ENCODE assay signal across 8 mouse cellular contexts in genomic region chr15:5241304-5242201, GRCm38 (mm10). TPM values are rescaled to one million over a fixed set of nuclear protein-coding genes. Genes with fewer than 3 reads are reported as not detected.
DNase-seq lines count a peak whose midpoint lies in the region; ATAC-seq lines count a peak whose summit lies in the region.

No protein-coding gene starts in this region.

- no peaks in the 10 kb centered on the region for H3K9me3 ChIP-seq in heart, embryonic 11.5 days (replicated peaks; ENCODE audit: control insufficient read depth, low read length)
- H3K9me3 ChIP-seq in stomach, embryonic 16.5 days (replicated peaks; ENCODE audit: control insufficient read depth, low read length): no peaks in the 10 kb centered on the region

- peaks cover 8% of the 10 kb centered on the region; the same call in 1 of the 2 replicates for H3K4me1 ChIP-seq in heart, embryonic 11.5 days (ENCODE audit: control insufficient read depth, insufficient read depth, low read length)
- peaks cover 12% of the 10 kb centered on the region for H3K4me1 ChIP-seq in stomach, embryonic 16.5 days (ENCODE audit: control insufficient read depth, insufficient read depth, low read length)

- peak overlapping the region; percentile 99 for H3K4me2 ChIP-seq in heart, embryonic 11.5 days
- peak overlapping the region; percentile 92 for H3K4me2 ChIP-seq in stomach, embryonic 16.5 days (ENCODE audit: low read depth, low read length)

- no peak overlapping the region for H3K27ac ChIP-seq in heart, embryonic 11.5 days (ENCODE audit: low read depth, low read length)
- no peak overlapping the region for H3K27ac ChIP-seq in stomach, embryonic 16.5 days (ENCODE audit: low read length)

- ATAC-seq in heart, embryonic 11.5 days (replicated peaks; ENCODE audit: insufficient number of reproducible peaks, low FRiP score, low TSS enrichment): no peak
- ATAC-seq in stomach, embryonic 16.5 days (ENCODE audit: insufficient read depth, low FRiP score): no peak; the same call in 1 of the 2 replicates
- ATAC-seq in activated CD4-positive, CD25-positive, alpha-beta regulatory T cell, adult 4 months: no peak

- peaks cover 35% of the 10 kb centered on the region for H3K27me3 ChIP-seq in heart, embryonic 11.5 days (ENCODE audit: control insufficient read depth, insufficient read depth, low read length)
- peaks cover 10% of the 10 kb centered on the region for H3K27me3 ChIP-seq in stomach, embryonic 16.5 days (ENCODE audit: control insufficient read depth, insufficient read depth, low read length)

- DNase-seq in testis, postnatal 10 days (ENCODE audit: low spot score): peak; percentile 45
- no peak for DNase-seq in testis, postnatal 14 days (ENCODE audit: low spot score)
- peak; percentile 83 for DNase-seq in embryo, embryonic 10.5 days (ENCODE audit: low spot score)
- peak; percentile 53 to 55 for DNase-seq in kidney, postnatal 25 days
- DNase-seq in mesoderm, embryonic 11.5 days (ENCODE audit: low read depth, low spot score): peak; percentile 55

- H3K36me3 ChIP-seq in heart, embryonic 11.5 days (ENCODE audit: control insufficient read depth, insufficient read depth, low read length): no peaks in the 10 kb centered on the region
- H3K36me3 ChIP-seq in stomach, embryonic 16.5 days (ENCODE audit: control insufficient read depth, insufficient read depth, low read length): no peaks in the 10 kb centered on the region

- peak overlapping the region; percentile 50 for H3K9ac ChIP-seq in heart, embryonic 11.5 days (ENCODE audit: low read depth, low read length)
- H3K9ac ChIP-seq in stomach, embryonic 16.5 days (ENCODE audit: low read length): peak overlapping the region; percentile 71

- 18% methylated on average over 12 of the region's 12 CpGs for WGBS in heart, embryonic 11.5 days (ENCODE audit: insufficient replicate concordance)
- WGBS in stomach, embryonic 16.5 days: 35% methylated on average over 12 of the region's 12 CpGs

- H3K4me3 ChIP-seq in heart, embryonic 11.5 days (ENCODE audit: low read depth, low read length): peak overlapping the region; percentile 58
- H3K4me3 ChIP-seq in stomach, embryonic 16.5 days (replicated peaks; ENCODE audit: low read length): peak overlapping the region; percentile 60

RNA-seq across cellular contexts. Expression of gene Ptger4, which starts 2.4 kb away (rescaled TPM):
- 1.6 and 1.8 TPM in 2 replicates for polyA plus RNA-seq in heart, embryonic 11.5 days (2014; fragmentation: Nextera tagmentation; extraction: Ambion mirVana)
- 7.0 and 8.5 TPM in 2 replicates for polyA plus RNA-seq in stomach, embryonic 16.5 days (2015; fragmentation: Nextera tagmentation; extraction: Ambion mirVana)
- 10 to 100 TPM; 33.9 to 36.7 TPM for polyA plus RNA-seq in activated CD4-positive, CD25-positive, alpha-beta regulatory T cell, adult 4 months (2017; shearing (Covaris generic))

RNA-seq across cellular contexts. Expression of gene Ttc33, which starts 56.2 kb away (rescaled TPM):
- 35.0 and 37.5 TPM in 2 replicates for polyA plus RNA-seq in heart, embryonic 11.5 days (2014; fragmentation: Nextera tagmentation; extraction: Ambion mirVana)
- 35.4 and 36.9 TPM in 2 replicates for polyA plus RNA-seq in stomach, embryonic 16.5 days (2015; fragmentation: Nextera tagmentation; extraction: Ambion mirVana)
- 10 to 100 TPM; 59.4 to 68.8 TPM for polyA plus RNA-seq in activated CD4-positive, CD25-positive, alpha-beta regulatory T cell, adult 4 months (2017; shearing (Covaris generic))
